Mouse (Mus musculus) urinary bladder, postnatal 25 days (tissue): Measurements from ENCODE around the gene Olfr90.
"Not testable (repeated sequence)": the region's sequence is repeated elsewhere in the genome, so short reads cannot be mapped to it uniquely, and the experiment has no call there.

Experiments
- DNase-seq: peaks from one replicate; pipeline ENCODE4 v3.0.0; 2022; ENCODE audit warnings: low spot score

The Olfr90 gene

DNA sequence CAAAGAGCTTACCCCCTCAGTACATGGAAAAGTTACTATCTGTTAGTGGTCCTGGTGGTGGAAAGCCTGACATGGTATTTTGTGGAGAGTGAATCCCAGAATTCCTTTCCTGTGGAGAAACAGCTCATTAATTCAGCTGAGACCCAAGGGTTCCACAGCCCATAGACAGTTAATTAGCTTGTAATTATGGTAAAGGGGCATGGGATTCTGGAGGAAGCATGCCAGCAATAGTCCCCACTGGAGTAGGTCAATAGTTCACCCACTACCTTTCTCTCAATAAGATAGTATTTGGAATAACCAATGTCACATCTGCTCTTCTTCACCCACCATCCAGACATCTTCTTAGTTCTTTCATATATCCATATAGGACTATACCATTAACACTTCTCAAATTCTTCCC is at the start of gene Olfr90:
TSS of gene Olfr90 (minus strand) at position 101 of the 400 bp plus-strand sequence.
- no peak for DNase-seq

- not testable (repeated sequence) for DNase-seq
Measured at GRCm38 (mm10) chr17:37131366-37131765, 43.1 kb upstream of the Olfr90 start.

DNA sequence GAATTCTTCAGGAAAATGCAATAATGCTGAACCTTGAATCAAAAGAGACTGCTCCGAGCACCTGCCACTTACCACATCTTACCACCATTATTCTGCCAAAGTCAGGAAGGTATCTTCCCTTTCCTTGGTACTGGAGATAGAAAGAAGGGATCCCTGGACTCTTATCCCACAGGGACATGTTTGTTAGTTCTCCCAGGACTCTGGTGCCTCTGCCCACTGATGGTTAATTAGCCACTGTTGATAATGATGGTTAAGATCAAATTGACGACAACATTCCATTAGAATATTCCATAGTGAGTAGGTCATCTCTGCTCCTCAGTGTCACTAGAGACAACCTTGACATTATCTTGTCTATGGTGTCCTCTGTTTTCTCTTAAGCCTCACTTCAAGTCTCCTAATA is 31.7 kb upstream of the Olfr90 start, which contains the start of gene Olfr92:
TSS of gene Olfr92 (minus strand) at position 101 of the 400 bp plus-strand sequence.
- no peak for DNase-seq

DNA sequence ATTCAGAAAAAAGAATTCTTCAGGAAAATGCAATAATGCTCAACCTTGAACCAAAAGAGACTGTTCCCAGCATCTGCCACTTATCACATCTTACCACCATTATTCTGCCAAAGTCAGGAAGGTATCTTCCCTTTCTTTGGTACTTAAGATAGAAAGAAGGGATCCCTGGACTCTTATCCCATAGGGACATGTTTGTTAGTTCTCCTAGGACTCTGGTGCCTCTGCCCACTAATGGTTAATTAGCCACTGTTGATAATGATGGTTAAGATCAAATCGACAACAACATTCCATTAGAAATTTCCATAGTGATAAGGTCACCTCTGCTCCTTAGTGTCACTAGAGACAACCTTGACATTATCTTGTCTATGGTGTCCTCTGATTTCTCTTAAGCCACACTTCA is 9.9 kb upstream of the Olfr90 start, which contains the start of gene Olfr91:
TSS of gene Olfr91 (minus strand) at position 101 of the 400 bp plus-strand sequence.
- DNase-seq: no peak

- no peak for DNase-seq
Measured at GRCm38 (mm10) chr17:37093289-37093688, 5.0 kb upstream of the Olfr90 start.

DNA sequence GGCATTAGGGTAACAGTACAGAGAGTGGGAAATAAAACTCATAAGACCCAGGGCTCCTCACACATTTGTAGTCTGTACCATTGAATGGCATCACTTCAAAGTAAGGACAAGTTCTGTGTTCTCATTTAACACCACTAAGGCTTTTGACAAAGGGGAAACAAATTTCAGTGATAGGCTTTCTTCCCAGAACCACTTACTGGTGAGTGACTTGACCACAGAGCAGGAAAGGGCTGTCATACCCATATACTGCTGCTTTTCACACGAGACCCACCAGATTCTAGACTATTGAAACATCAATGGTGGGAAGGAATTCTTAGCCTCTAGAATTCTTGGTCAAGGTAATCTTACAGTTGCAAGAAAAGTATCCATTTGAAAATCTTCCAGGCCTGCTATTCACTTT is 3.9 kb upstream of the Olfr90 start:
- DNase-seq: no peak

DNA sequence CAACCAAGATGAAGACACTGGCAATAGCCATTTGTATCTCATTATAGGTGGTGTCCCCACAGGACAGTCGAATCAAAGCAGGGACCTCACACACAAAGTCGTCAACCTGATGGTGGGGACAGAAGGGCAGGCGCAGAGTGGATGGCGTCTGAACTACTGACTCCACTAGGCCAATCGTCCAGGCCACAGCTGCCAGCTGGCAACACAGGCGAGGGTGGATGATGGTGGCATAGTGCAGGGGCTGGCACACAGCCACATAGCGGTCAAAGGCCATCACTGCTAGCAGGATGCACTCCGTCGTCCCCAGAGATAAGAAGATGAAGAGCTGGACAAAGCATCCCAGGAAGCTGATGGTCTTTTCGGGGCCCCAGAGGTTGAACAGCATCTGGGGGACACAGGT is 2.8 kb downstream of the Olfr90 start:
- DNase-seq: no peak

DNA sequence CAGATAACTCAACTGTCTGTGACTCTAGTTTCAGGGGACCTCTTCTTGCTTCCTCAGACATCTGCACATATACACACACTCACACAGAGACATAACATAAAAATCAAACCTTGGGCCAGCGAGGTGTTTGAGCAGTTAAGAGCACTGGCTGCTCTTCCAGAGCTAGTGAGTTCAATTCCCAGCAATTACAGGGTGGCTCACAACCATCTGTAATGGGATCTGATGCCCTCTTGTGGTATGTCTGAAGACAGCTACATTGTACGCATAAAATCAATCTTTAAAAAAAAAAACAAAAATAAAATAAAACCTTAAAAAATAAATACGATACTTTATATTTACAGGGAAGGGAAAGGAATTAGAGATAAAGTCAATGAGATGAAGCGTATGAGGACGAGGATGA is 3.7 kb downstream of the Olfr90 start:
- DNase-seq: no peak

DNA sequence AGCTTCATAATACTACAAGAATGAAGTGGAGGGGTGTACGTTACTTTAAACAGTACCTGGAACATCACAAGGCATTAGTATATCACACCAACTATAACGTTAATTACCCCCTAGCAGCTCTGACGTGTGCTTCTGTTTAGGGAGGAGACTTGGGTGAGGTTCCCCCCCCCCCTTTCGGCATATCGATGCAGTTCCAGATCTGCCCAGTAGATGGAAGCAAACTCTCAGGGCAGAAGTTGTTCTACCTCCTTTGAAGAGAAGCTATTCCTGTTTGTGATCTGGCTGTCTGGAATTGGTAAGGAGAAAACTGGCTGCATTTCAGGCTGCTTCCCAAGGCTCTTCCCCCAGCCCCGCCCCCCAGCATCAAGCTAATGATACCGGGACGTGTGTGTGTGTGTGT is 5.0 kb downstream of the Olfr90 start:
- DNase-seq: peak; percentile 58

DNA sequence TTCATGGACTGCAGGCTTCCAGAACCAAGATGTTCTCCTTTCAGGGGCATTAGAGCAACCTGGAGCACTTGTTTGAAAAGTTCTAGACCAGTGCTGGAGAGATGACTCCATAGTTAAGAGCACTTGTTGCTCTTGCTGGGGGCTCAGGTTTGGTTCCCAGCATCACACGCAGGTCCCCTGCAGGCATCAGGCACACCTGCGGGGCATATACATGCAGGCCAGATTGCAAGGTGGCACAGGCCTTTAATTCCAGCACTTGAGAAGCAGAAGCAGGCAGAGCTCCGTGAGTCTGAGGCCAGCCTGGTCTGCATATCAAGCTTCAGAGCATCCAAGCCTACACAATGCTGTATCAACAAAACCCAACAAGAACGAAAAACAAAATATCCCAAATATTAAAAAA is 6.6 kb downstream of the Olfr90 start:
- DNase-seq: no peak

GRCm38 (mm10) chr17:37080119-37080518 is 8.2 kb downstream of the Olfr90 start:
- DNase-seq: no peak

- no peak for DNase-seq
Measured at GRCm38 (mm10) chr17:37078990-37079389, 9.3 kb downstream of the Olfr90 start.

DNA sequence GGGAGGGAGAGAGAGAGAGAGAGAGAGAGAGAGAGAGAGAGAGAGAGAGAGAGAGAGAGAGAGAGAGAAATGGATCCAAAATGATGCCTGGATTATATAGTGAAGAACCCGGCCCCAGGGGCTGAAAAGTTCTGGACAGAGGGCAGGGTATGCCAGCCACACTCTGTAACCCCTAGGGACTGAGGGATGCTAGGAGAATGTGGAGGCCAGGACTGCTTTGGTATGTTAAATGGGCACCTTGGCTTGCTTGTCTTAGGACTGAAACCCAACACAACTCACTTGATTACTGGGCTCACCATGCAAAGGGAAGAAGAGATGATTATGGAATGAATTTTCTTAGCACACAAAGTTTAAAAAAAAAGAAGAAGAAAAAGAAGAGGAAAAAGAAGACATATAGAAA is 10.1 kb downstream of the Olfr90 start:
- DNase-seq: no peak

- DNase-seq: no peak
Measured at GRCm38 (mm10) chr17:37075766-37076165, 12.5 kb downstream of the Olfr90 start.

GRCm38 (mm10) chr17:37075181-37075580 is 13.1 kb downstream of the Olfr90 start:
- DNase-seq: no peak

- no peak for DNase-seq
Measured at GRCm38 (mm10) chr17:37072730-37073276, 15.5 kb downstream of the Olfr90 start.

GRCm38 (mm10) chr17:37072080-37072729 is 16.1 kb downstream of the Olfr90 start:
- DNase-seq: no peak

DNA sequence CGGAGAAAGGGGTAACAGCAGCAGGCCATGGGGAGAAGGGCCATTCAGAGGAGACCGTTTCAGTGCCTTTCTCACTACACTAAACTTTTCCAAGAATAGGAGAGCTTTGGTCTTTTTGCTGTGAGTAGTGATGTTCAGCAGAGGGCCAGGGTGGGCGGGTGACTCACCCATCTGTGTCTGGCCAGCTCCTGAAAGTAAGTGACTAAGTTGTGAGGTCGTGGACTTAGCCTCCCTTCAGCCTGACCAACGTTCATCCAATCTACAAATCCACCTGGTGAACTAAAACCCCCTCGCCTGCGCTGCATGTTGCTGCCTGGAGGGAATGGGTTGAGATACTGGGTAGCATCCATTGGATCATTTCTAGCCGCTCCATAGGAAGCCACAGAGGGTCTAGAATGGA is 18.2 kb downstream of the Olfr90 start:
- no peak for DNase-seq

DNA sequence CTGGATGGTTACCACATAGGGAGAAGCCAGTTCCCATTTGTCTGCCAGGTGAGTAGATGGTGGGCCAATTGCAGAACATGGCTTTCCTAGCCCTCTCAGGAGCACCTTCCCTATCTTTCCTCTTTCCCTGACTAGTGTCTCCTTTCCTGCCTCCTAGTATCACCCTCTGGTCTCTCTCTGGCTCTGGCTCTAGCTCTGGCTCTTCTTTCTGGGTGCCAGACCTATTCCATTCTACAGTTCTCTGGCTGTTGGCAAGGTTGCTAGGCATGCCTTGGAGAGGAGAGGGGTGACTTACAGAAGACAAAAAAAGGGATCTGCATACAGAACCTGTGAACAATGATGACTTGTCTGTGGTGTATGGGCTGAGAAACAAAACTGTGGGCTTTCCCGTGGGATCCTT is 20.4 kb downstream of the Olfr90 start:
- DNase-seq: no peak

- DNase-seq: no peak
Measured at GRCm38 (mm10) chr17:37065993-37066392, 22.3 kb downstream of the Olfr90 start.

DNA sequence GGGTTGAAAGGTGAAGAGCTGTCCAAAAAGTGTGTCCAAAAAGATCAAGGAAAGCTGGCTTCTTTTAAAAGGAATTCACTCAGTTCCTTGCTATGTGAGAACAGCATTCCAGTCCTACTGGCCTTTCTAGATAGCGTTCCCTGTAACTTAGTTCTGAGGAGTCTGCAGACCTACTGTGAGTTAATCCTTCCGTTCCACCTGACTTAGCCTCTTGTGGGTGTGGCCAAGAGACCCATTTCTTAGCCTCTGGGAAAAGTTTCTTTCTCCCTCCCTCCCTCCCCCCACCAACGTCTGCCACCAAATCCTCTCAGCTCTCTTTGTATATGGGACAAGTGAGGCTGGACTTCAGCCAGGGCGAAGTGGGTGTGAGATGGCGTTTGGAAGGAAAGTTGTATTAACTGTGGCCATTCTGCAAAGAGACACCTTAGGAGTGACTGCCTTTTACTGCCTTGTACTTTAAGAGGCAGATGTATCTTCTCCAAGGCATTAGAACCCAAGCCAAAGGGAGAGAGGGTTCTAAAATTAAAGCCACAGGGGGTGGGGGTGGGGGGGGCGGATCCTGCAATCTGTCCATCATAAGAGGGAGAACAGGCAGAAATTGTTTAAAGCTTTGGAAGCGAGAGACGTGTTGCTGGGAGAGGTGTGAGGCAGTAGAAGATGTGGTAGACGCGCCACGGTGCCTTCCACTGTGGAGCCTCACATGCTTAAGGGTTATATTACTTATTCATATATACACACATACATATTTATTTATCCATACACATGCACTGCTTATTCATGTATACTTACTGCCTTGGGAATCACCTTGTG is 24.4 kb downstream of the Olfr90 start:
- no peak for DNase-seq

DNA sequence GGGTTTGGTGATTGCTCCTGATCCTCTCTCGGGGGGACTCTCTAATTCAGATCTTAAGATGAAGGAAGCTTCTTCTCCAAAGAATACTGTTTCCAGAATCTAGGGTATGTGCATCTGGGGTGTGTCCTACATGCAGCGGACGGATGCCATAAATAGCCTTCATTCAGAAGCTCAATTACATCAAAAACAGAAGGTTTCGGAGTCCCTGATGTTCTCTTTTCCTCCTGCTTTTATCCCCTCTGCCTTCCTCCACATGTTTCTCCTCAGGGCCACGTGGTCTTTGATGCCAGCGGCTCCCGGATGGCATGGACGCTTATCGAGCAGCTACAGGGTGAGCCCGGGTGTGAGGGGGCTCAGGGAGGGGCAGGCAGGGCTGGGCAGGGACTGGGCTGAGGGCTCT is 25.2 kb downstream of the Olfr90 start:
- no peak for DNase-seq

- no peak for DNase-seq
Measured at GRCm38 (mm10) chr17:37062101-37062641, 26.1 kb downstream of the Olfr90 start.
